Mouse (Mus musculus) B cell, adult (primary cell): Measurements from ENCODE around the gene Atr. TPM values are rescaled to one million over a fixed set of nuclear protein-coding genes. Genes with fewer than 3 reads are reported as not detected.

ENCODE experiments used
- total RNA-seq: library from RNA; stranded (reverse); gene quantifications from 4 replicates; pipeline ENCODE4 v1.2.4, GENCODE M21; 2023; ENCODE audit not compliant: inconsistent age

Gene Atr
- 29.9 to 34.0 TPM (median 32.3 TPM) in 4 replicates for total RNA-seq

GRCm38 (mm10) chr9:95857414-95858026 is at the start of gene Atr:
Gene Atr, plus strand, starts transcription at chr9:95857597.

DNA sequence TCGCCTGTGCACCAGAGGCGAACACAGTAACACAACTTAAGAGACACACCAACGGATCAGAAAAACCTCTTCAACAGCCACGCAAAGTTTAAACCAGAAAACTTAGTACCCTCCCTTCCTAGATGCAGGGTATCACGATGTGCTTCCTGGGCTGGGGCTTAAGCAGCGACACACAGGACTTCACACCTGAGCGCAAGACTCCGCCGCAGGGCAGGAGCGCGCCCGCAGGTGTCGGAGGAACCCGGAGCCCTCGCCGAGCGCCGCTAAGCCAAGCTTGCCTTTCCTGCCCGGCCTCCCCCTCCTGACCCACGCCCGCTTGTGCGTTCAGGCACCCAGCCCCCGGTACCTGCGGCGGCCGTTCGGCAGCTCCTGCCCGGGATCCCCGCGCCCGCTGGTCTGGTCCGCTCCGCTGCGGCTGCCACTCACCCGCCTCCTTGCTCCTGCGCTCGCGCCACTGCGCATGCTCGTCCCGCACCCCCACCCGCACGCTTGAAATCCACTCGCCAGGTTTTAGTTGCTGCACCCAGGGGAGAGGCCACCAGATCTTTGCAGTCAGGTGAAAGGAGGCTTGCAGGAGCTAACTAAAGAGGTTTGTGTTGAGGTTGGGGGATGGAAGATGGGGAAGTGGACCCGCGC is 12.5 kb upstream of the Atr start, which contains the start of gene Pls1:
TSS of gene Pls1 (minus strand) at position 487 of the 636 bp plus-strand sequence.

DNA sequence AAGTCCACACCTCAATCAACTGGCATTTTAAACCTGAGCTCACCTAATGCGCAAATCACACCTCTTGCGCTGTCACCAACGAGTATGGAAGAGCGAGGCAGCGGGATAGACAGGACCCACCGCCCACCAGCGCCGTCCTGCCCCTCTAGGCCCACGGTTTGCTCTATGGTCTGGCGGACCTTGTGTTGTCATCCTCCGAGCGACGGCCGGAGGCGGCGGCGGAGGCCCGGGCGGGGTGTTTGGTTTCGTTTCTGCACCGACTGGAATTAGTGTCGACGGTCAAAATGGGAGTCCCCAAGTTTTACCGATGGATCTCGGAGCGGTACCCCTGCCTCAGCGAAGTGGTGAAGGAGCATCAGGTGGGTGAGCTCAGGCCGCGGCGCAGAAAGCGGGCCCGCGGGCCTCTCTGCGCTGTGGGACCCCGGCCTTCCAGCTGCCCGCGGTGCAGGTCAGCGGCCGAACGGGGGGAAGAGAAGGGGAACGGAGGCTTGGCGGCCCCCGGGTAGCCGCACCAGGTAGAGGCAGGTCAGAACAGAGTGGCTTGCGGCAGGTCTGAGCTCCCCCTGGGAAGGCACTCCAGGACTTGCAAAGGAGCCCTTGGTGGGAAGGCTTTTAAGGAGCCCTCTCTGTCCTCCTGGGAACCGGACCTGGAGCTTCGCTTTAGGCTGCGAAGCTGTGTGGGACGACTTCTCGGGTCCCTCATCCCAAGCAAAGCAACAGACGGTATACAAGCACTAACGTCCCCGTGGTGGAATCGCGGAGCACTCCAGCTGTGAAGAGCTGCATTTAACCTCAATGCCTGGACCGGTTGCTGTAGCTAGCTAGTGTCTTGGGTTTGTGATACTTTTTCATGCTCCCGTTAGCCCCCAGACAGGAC is 97.4 kb downstream of the Atr start, which contains the start of gene Xrn1:
TSS of gene Xrn1 (plus strand) at position 176 of the 877 bp plus-strand sequence.

Other genes starting within 250 kb of the Atr start
- gene Pcolce2, start 220.0 kb upstream of the Atr start, total RNA-seq, result 0.12 to 0.54 TPM (median 0.29 TPM) in 3 of 4 replicates, not detected in the other
- gene Trpc1, start 107.2 kb upstream of the Atr start, total RNA-seq, result 0.54 to 1.2 TPM (median 0.90 TPM) in 4 replicates
- 0.48 to 1.4 TPM (median 1.1 TPM) in 4 replicates for gene Pls1, start 12.3 kb upstream of the Atr start, total RNA-seq
- 48.4 to 60.2 TPM (median 53.1 TPM) in 4 replicates for gene Xrn1, start 97.2 kb downstream of the Atr start, total RNA-seq